Mouse (Mus musculus) adrenal gland, adult (tissue): ENCODE results near the gene Tmem198b.
A peak's percentile ranks its signal among the peaks of the same experiment; 100 is the strongest.

ENCODE experiments used
- DNase-seq, 2 experiments: peaks; one replicate each; pipeline ENCODE4 v3.0.0; 2022 to 2023; ENCODE audit warnings: low spot score in 1 of 2; ENCODE audit not compliant: inconsistent age in 2 of 2

Tmem198b gene

GRCm38 (mm10) chr10:128801981-128802495 lies 2.1 kb downstream of the Tmem198b start:
- peak in 1 of 2 experiments; percentile 33 for DNase-seq

GRCm38 (mm10) chr10:128798676-128799075 lies 5.5 kb downstream of the Tmem198b start:
- peak in 1 of 2 experiments; percentile 25 for DNase-seq

GRCm38 (mm10) chr10:128795581-128795980 lies 8.6 kb downstream of the Tmem198b start:
- no peak for DNase-seq

GRCm38 (mm10) chr10:128794391-128794790 lies 9.8 kb downstream of the Tmem198b start:
- no peak for DNase-seq

GRCm38 (mm10) chr10:128793258-128793657 lies 10.9 kb downstream of the Tmem198b start:
- DNase-seq = no peak

- no peak for DNase-seq
Measured at GRCm38 (mm10) chr10:128792041-128792440, 12.1 kb downstream of the Tmem198b start.

- peak; percentile 68 to 90 for DNase-seq
Measured at GRCm38 (mm10) chr10:128790398-128791124, 13.6 kb downstream of the Tmem198b start, which contains the start of gene Mmp19. Gene Mmp19, plus strand, starts transcription at chr10:128790910.

- no peak for DNase-seq
Measured at GRCm38 (mm10) chr10:128780200-128780599, 24.0 kb downstream of the Tmem198b start.

GRCm38 (mm10) chr10:128779011-128779795 lies 25.0 kb downstream of the Tmem198b start:
- peak; percentile 87 to 88 for DNase-seq

GRCm38 (mm10) chr10:128778441-128778840 lies 25.7 kb downstream of the Tmem198b start:
- DNase-seq = no peak

- no peak for DNase-seq
Measured at GRCm38 (mm10) chr10:128773685-128774084, 30.5 kb downstream of the Tmem198b start.

- DNase-seq = peak in 1 of 2 experiments; percentile 41
Measured at GRCm38 (mm10) chr10:128772895-128773294, 31.3 kb downstream of the Tmem198b start.
